Mouse (Mus musculus) brain, embryonic 14.5 days (tissue): ENCODE measurements around the gene Cpt1b.

ENCODE experiments used
- CTCF ChIP-seq: fragments of 200-500 bp; IDR thresholded peaks from 2 replicates; pipeline ENCODE4 v1.5.1; 2012; ENCODE audit warnings: inconsistent platforms, mild to moderate bottlenecking, moderate library complexity, borderline replicate concordance; ENCODE audit not compliant: insufficient read depth, insufficient read length; ENCODE audit errors: extremely low read depth
- POLR2A ChIP-seq: fragments of 200-500 bp; IDR thresholded peaks from 2 replicates; pipeline ENCODE4 v1.6.1; 2012; ENCODE audit warnings: mild to moderate bottlenecking, inconsistent platforms, borderline replicate concordance; ENCODE audit not compliant: poor library complexity, insufficient read depth, insufficient read length, severe bottlenecking; ENCODE audit errors: extremely low read depth

- TF ChIP-seq CTCF (no peak), POLR2A (no peak)
Observed at GRCm38 (mm10) chr15:89425711-89426121, at the start of gene Cpt1b.
